Mouse (Mus musculus) forebrain, embryonic 14.5 days (tissue): ENCODE measurements around the gene Tgfbrap1. TPM values are rescaled to one million over a fixed set of nuclear protein-coding genes. Genes with fewer than 3 reads are reported as not detected.

Experiments used
- ATAC-seq: fragments of 200-750 bp; cut with Nextera tagmentation; 2 replicates; pipeline ENCODE4 v1.8.0; 2017; ENCODE audit warnings: mild to moderate bottlenecking, moderate library complexity
- DNase-seq: peaks from one replicate; pipeline ENCODE4 v3.0.0-alpha.2; 2015; ENCODE audit warnings: low spot score
- H3K27ac ChIP-seq: fragments of 300-500 bp; sonication (generic); 2 replicates; pipeline ENCODE4 v1.5.1; 2014; ENCODE audit warnings: low read depth, mild to moderate bottlenecking, control low read depth, low read length, moderate library complexity
- H3K27me3 ChIP-seq: fragments of 300-500 bp; sonication (generic); replicated peaks from 2 replicates; pipeline ENCODE4 v1.6.1; 2014; ENCODE audit warnings: low read length, control low read depth, mixed read lengths; ENCODE audit not compliant: control insufficient read depth, insufficient read depth
- H3K36me3 ChIP-seq: fragments of 300-500 bp; sonication (generic); 2 replicates; pipeline ENCODE4 v1.6.1; 2014; ENCODE audit warnings: low read length, control low read depth; ENCODE audit not compliant: control insufficient read depth, insufficient read depth
- H3K4me1 ChIP-seq: fragments of 300-500 bp; sonication (generic); 2 replicates; pipeline ENCODE4 v1.6.1; 2014; ENCODE audit warnings: antibody characterized with exemption, low read length, control low read depth; ENCODE audit not compliant: control insufficient read depth, insufficient read depth
- H3K4me2 ChIP-seq: fragments of 300-500 bp; sonication (generic); 2 replicates; pipeline ENCODE4 v1.6.1; 2014; ENCODE audit warnings: mild to moderate bottlenecking, control low read depth, low read length
- H3K4me3 ChIP-seq: fragments of 300-500 bp; sonication (generic); 2 replicates; pipeline ENCODE4 v1.5.1; 2014; ENCODE audit warnings: low read depth, low read length, control low read depth
- H3K9ac ChIP-seq: fragments of 300-500 bp; sonication (generic); 2 replicates; pipeline ENCODE4 v1.6.1; 2014; ENCODE audit warnings: mild to moderate bottlenecking, low read length, control low read depth, moderate library complexity
- H3K9me3 ChIP-seq: fragments of 300-500 bp; sonication (generic); replicated peaks from 2 replicates; pipeline ENCODE4 v1.6.1; 2016; ENCODE audit warnings: low read length, control low read depth, mixed read lengths; ENCODE audit not compliant: control insufficient read depth
- WGBS: fragments of 180-500 bp; shearing (Covaris S2); extraction: QIAGEN DNeasy Blood & Tissue Kit; methylation state at CpG from one replicate; pipeline ENCODE4 v1.1.7; 2014; 5-methylcytosine and 5-hydroxymethylcytosine counted together
- polyA plus RNA-seq: library from polyadenylated mRNA; unstranded; fragments of >200 nt; fragmentation: Nextera tagmentation; extraction: Ambion mirVana; gene quantifications from 2 replicates; pipeline ENCODE4 v1.2.1, GENCODE M21; 2014

Tgfbrap1 gene
- polyA plus RNA-seq, 1 experiment from 2014 or later: 12.9 TPM

- H3K27ac ChIP-seq: no peak overlapping the region
- ATAC-seq (no peak), DNase-seq (no peak)
- H3K9me3 ChIP-seq: no peaks in the 10 kb centered on the region
- H3K36me3 ChIP-seq: no peaks in the 10 kb centered on the region
- 88% methylated on average over 4 of the region's 4 CpGs for WGBS
- H3K9ac ChIP-seq: no peak overlapping the region
- H3K4me3 ChIP-seq: no peak overlapping the region
- H3K4me2 ChIP-seq: no peak overlapping the region
- no peaks in the 10 kb centered on the region for H3K4me1 ChIP-seq
- no peaks in the 10 kb centered on the region for H3K27me3 ChIP-seq
Measured at GRCm38 (mm10) chr1:43124726-43125125, 26.3 kb upstream of the Tgfbrap1 start.

DNA sequence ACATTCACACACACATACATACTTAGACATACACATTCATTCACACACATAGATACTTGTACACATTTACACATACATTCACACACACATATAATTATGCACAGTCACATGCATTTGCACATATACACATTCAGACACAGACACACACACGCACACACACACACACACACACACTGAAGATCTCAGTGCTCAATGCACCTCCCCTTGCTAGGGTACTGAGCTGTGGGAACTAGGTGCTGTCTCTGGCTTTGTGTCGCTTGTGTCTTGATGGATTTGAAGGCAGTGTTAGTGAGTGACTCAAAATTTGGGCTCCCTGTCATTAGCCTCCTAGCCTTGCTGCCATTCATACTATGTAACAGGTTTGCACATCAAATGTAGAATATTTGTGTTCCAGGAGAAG, 24.2 kb upstream of the Tgfbrap1 start:
- DNase-seq: no peak

GRCm38 (mm10) chr1:43120950-43121349, 22.5 kb upstream of the Tgfbrap1 start:
- Histone ChIP-seq H3K9ac (no peak overlapping the region), H3K4me3 (no peak overlapping the region), H3K9me3 (no peaks in the 10 kb centered on the region), H3K4me1 (no peaks in the 10 kb centered on the region), H3K4me2 (no peak overlapping the region), H3K36me3 (peaks cover 20% of the 10 kb centered on the region), H3K27ac (no peak overlapping the region), H3K27me3 (no peaks in the 10 kb centered on the region)
- WGBS: 95% methylated on average over 5 of the region's 5 CpGs
- ATAC-seq: no peak
- DNase-seq: no peak

More for the DNA sequence above, 24.2 kb upstream of the Tgfbrap1 start:
- Histone ChIP-seq H3K4me3 (no peak overlapping the region), H3K9me3 (no peaks in the 10 kb centered on the region), H3K4me1 (no peaks in the 10 kb centered on the region), H3K4me2 (no peak overlapping the region), H3K36me3 (peaks cover 11% of the 10 kb centered on the region), H3K27me3 (no peaks in the 10 kb centered on the region), H3K9ac (no peak overlapping the region), H3K27ac (no peak overlapping the region)
- WGBS: 87% methylated on average over 2 of the region's 2 CpGs
- no peak for ATAC-seq

DNA sequence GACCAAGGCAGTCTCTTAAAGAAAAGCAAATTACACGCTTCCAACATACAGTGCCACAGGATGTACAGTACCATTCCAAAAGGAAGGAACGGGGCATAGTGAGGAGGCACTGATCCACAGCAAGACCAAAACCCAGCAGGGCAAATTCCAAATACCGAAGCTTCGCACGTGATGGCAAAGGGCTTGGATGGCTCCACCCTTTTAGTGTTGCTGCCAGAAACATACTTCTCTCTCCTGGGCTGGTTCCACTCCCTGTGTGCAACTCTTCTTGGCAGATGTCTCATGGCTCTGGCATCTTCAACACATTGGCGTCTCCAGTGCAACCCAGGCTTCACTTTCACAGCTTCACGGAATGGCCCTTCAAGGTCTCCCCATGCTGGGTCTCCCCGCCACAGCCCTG, 19.0 kb upstream of the Tgfbrap1 start:
- Histone ChIP-seq H3K4me1 (no peaks in the 10 kb centered on the region), H3K4me2 (no peak overlapping the region), H3K27ac (no peak overlapping the region), H3K27me3 (no peaks in the 10 kb centered on the region), H3K9ac (no peak overlapping the region), H3K4me3 (no peak overlapping the region), H3K9me3 (no peaks in the 10 kb centered on the region), H3K36me3 (peaks cover 45% of the 10 kb centered on the region)
- ATAC-seq (no peak), DNase-seq (no peak)
- 96% methylated on average over 8 of the region's 8 CpGs for WGBS

GRCm38 (mm10) chr1:43112882-43113281, 14.4 kb upstream of the Tgfbrap1 start:
- no peak overlapping the region for H3K4me2 ChIP-seq
- no peaks in the 10 kb centered on the region for H3K4me1 ChIP-seq
- ATAC-seq: peak; percentile 48; the same call in 1 of the 2 replicates
- H3K36me3 ChIP-seq: peaks cover 59% of the 10 kb centered on the region
- no peak overlapping the region for H3K9ac ChIP-seq
- peak; percentile 85 for DNase-seq
- 93% methylated on average over 2 of the region's 2 CpGs for WGBS
- H3K9me3 ChIP-seq: no peaks in the 10 kb centered on the region
- H3K27me3 ChIP-seq: no peaks in the 10 kb centered on the region
- H3K27ac ChIP-seq: no peak overlapping the region
- no peak overlapping the region for H3K4me3 ChIP-seq

DNA sequence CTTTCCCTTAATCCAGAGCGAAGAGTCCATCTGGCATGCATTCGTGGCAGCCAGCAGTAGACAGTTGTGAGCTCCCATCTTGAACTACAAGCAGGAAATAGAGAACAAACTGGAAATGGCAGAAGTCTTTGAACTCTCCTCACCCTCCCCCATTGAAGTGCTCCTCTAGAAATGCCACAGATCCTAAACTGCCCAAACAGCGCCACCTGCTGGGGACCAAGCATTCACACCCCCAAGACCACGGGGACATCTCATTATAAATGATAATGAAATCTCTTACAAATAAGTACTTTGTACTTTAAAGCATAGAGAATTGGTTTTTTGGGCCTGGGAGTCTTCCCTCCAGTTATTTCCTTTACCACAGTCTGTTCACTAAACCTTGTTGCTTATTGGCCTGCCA, 12.1 kb upstream of the Tgfbrap1 start:
- peak; percentile 53 for DNase-seq
- no peaks in the 10 kb centered on the region for H3K4me1 ChIP-seq
- no peaks in the 10 kb centered on the region for H3K27me3 ChIP-seq
- no peak overlapping the region for H3K4me2 ChIP-seq
- H3K9me3 ChIP-seq: no peaks in the 10 kb centered on the region
- H3K9ac ChIP-seq: no peak overlapping the region
- no peak for ATAC-seq
- WGBS: 54% methylated on average over 4 of the region's 4 CpGs
- peaks cover 56% of the 10 kb centered on the region for H3K36me3 ChIP-seq
- no peak overlapping the region for H3K27ac ChIP-seq
- no peak overlapping the region for H3K4me3 ChIP-seq

- H3K36me3 ChIP-seq: peaks cover 40% of the 10 kb centered on the region
Measured at GRCm38 (mm10) chr1:43108729-43109128, 10.3 kb upstream of the Tgfbrap1 start.

DNA sequence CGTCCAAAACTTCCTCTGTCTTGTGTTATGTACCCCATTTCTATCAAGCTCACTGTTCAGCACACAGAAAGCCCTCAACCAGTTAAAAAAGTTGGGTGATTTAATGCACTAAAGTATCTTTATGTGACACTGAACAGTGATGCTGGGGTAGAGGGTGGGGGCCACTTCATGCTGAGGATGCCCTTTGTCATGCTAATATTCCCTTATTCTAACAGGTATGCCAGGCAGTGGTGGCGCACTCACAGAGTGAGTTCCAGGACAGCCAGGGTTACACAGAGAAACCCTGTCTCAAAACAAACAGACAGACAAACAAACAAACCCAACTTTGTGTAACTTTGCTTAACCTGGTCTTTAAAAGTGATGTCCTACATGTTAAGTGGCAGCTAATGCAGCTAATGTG, 4.2 kb downstream of the Tgfbrap1 start:
- Histone ChIP-seq H3K9ac (no peak overlapping the region), H3K27me3 (no peaks in the 10 kb centered on the region), H3K4me1 (peaks cover 10% of the 10 kb centered on the region), H3K27ac (no peak overlapping the region), H3K4me2 (no peak overlapping the region), H3K4me3 (no peak overlapping the region), H3K36me3 (0 out of 2 replicates have a peak, but pooled peaks cover 6% of the 10 kb centered on the region), H3K9me3 (no peaks in the 10 kb centered on the region)
- ATAC-seq (no peak), DNase-seq (no peak)
- 66% methylated on average over 2 of the region's 2 CpGs for WGBS

More at GRCm38 (mm10) chr1:43108729-43109128, 10.3 kb upstream of the Tgfbrap1 start:
- Histone ChIP-seq H3K27me3 (no peaks in the 10 kb centered on the region), H3K4me1 (no peaks in the 10 kb centered on the region), H3K9me3 (no peaks in the 10 kb centered on the region), H3K9ac (no peak overlapping the region), H3K27ac (no peak overlapping the region), H3K4me2 (no peak overlapping the region), H3K4me3 (no peak overlapping the region)
- 92% methylated on average over 2 of the region's 2 CpGs for WGBS
- ATAC-seq (no peak), DNase-seq (no peak)

DNA sequence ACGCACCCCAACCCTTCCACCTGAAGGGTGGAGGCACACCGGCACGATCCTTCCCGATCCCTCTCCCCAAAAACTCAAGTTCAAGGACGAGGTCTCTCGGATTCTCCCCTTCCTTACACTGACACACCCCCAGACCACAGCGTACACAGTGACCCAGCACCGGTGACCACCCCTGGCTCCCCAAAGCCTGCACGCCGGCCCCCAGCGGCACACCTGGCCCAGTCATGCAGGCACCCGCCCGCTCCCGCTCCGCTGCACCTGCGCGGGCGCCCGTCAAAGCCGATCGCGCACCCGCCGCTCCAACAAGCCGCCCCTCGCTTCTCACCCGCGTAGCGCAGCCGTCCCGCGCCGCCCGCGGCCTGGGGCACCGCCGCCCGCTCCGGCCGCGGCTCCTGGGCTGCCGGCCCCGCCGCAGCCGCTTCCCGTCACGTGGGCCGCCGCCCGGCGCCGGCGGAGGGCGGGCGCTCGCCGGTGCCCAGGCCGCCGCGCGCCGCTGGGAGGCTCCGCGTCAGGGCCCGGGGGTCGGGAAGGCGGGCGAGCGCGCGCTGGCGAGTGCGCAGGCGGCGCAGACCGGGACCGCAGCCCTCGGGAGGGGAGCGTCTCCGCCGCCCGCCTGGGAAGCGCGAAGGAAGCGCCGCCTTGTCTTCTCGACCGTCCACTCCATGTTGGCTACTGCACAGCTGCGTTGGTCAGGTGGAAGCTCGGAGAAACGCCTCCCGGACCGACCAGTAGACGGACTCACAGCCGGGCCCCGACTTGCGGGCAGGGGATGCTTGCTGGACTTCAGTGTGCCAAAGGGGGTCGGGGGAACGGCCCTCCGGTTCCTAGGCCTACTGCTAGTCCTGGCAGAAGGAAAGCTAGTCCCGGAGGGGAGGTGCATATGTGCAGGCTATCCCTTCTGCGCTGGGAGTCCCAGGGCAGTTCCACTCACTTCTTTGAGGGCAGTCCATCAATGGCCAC, 6.1 kb downstream of the Tgfbrap1 start:
- ATAC-seq (peak; percentile 94), DNase-seq (peak; percentile 64)

More for the DNA sequence above, 6.1 kb downstream of the Tgfbrap1 start:
- under 1% methylated on average over 102 of the region's 102 CpGs for WGBS
- Histone ChIP-seq H3K27me3 (no peaks in the 10 kb centered on the region), H3K9ac (peak overlapping the region; percentile 91), H3K9me3 (no peaks in the 10 kb centered on the region), H3K4me3 (peak overlapping the region; percentile 72), H3K4me2 (peak overlapping the region; percentile 80), H3K36me3 (0 out of 2 replicates have a peak, but pooled peaks cover 9% of the 10 kb centered on the region), H3K4me1 (peaks cover 10% of the 10 kb centered on the region), H3K27ac (peak overlapping the region; percentile 86)
